23 mouse cellular contexts compared by ENCODE assay signal in genomic region chr8:84963952-84964351, GRCm38 (mm10). TPM values are rescaled to one million over a fixed set of nuclear protein-coding genes. Genes with fewer than 3 reads are reported as not detected.
DNase-seq lines count a peak whose midpoint lies in the region; ATAC-seq and TF ChIP-seq lines count a peak whose summit lies in the region.
"Had no signal": no experiment of that assay in that cellular context is flagged by ENCODE, and none has a peak within 500 bp of the region (broad histone marks: within the 10 kb centered on the region; RNA-seq: fewer than 3 reads in every experiment).

No protein-coding gene starts in this region.

- peaks cover 36% of the 10 kb centered on the region for H3K4me1 ChIP-seq in hindbrain, embryonic 10.5 days (replicated peaks)
- peaks cover 7% of the 10 kb centered on the region for H3K4me1 ChIP-seq in hindbrain, embryonic 11.5 days (replicated peaks; ENCODE audit: control insufficient read depth, insufficient read depth, low read length)
- H3K4me1 ChIP-seq in lung, postnatal 0 days (ENCODE audit: insufficient read depth, low read depth, low read length) = peaks cover 14% of the 10 kb centered on the region; the same call in 1 of the 2 replicates
- H3K4me1 ChIP-seq in lung, adult 2 months (ENCODE audit: control insufficient read depth, insufficient read depth, low read length) = peaks cover 6% of the 10 kb centered on the region
- H3K4me1 ChIP-seq in liver, embryonic 12.5 days = peaks cover 47% of the 10 kb centered on the region

- TF ChIP-seq CTCF in lung, postnatal 0 days (IDR thresholded peaks at IDR 0.05) = peak; percentile 24; the same call in 1 of the 2 replicates
- TF ChIP-seq CTCF in lung, adult 2 months (IDR thresholded peaks at IDR 0.05; ENCODE audit: insufficient read depth, low read length) = no peak

- no peak overlapping the region for H3K9ac ChIP-seq in hindbrain, embryonic 11.5 days (ENCODE audit: low read depth, low read length)
- no peak overlapping the region for H3K9ac ChIP-seq in lung, postnatal 0 days (replicated peaks; ENCODE audit: low read depth)
- H3K9ac ChIP-seq in liver, embryonic 12.5 days = no peak overlapping the region
- H3K9ac ChIP-seq: embryonic facial prominence, embryonic 13.5 days; hindbrain, embryonic 14.5 days; intestine, embryonic 15.5 days; lung, embryonic 14.5 days had no signal

- H3K27me3 ChIP-seq in hindbrain, embryonic 10.5 days (ENCODE audit: insufficient read depth, poor library complexity, severe bottlenecking) = no peaks in the 10 kb centered on the region
- no peaks in the 10 kb centered on the region for H3K27me3 ChIP-seq in hindbrain, embryonic 11.5 days (ENCODE audit: control insufficient read depth, insufficient read depth, low read length)
- H3K27me3 ChIP-seq in lung, postnatal 0 days (replicated peaks; ENCODE audit: insufficient read depth, low read length) = no peaks in the 10 kb centered on the region
- no peaks in the 10 kb centered on the region for H3K27me3 ChIP-seq in liver, embryonic 12.5 days (replicated peaks)
- H3K27me3 ChIP-seq: embryonic facial prominence, embryonic 13.5 days; intestine, embryonic 15.5 days had no signal

- H3K4me3 ChIP-seq in hindbrain, embryonic 10.5 days = peak overlapping the region; percentile 0; the same call in 1 of the 2 replicates
- no peak overlapping the region for H3K4me3 ChIP-seq in hindbrain, embryonic 11.5 days (ENCODE audit: low read depth, low read length)
- H3K4me3 ChIP-seq in lung, postnatal 0 days (ENCODE audit: low read depth, low read length) = no peak overlapping the region
- H3K4me3 ChIP-seq in lung, adult 2 months (replicated peaks; ENCODE audit: extremely low read depth, low read depth, low read length) = no peak overlapping the region
- peak overlapping the region; percentile 84 for H3K4me3 ChIP-seq in liver, embryonic 12.5 days
- H3K4me3 ChIP-seq: embryonic facial prominence, embryonic 13.5 days; heart, embryonic 10.5 days; intestine, embryonic 15.5 days had no signal

- 88% methylated on average over 4 of the region's 4 CpGs for WGBS in hindbrain, embryonic 10.5 days
- 94% methylated on average over 4 of the region's 4 CpGs for WGBS in hindbrain, embryonic 11.5 days
- 81% methylated on average over 4 of the region's 4 CpGs for WGBS in lung, postnatal 0 days
- 80% methylated on average over 4 of the region's 4 CpGs for WGBS in lung, adult 2 months
- WGBS in liver, embryonic 12.5 days (ENCODE audit: insufficient replicate concordance) = 76% methylated on average over 4 of the region's 4 CpGs

- no peak overlapping the region for H3K27ac ChIP-seq in hindbrain, embryonic 10.5 days
- H3K27ac ChIP-seq in hindbrain, embryonic 11.5 days (ENCODE audit: low read depth, low read length) = no peak overlapping the region
- H3K27ac ChIP-seq in lung, postnatal 0 days (ENCODE audit: low read length) = no peak overlapping the region
- no peak overlapping the region for H3K27ac ChIP-seq in liver, embryonic 12.5 days
- H3K27ac ChIP-seq: embryonic facial prominence, embryonic 13.5 days; heart, embryonic 10.5 days; hindbrain, embryonic 14.5 days; intestine, embryonic 15.5 days had no signal

- ATAC-seq in hindbrain, embryonic 11.5 days (ENCODE audit: low FRiP score) = no peak
- no peak for ATAC-seq in lung, postnatal 0 days
- no peak for ATAC-seq in liver, embryonic 12.5 days
- ATAC-seq: intestine, embryonic 15.5 days had no signal

- TF ChIP-seq POLR2A in lung, adult 2 months (IDR thresholded peaks at IDR 0.05; ENCODE audit: borderline replicate concordance, extremely low read depth, low read depth, low read length) = no peak

- DNase-seq in hindbrain, embryonic 10.5 days (ENCODE audit: low spot score) = no peak
- DNase-seq in hindbrain, embryonic 11.5 days (ENCODE audit: low spot score) = no peak
- no peak for DNase-seq in lung, postnatal 0 days (ENCODE audit: low spot score)
- no peak for DNase-seq in lung, adult 2 months
- no peak for DNase-seq in adrenal gland, postnatal 10 days
- DNase-seq in MN1 (ENCODE audit: low spot score) = no peak
- DNase-seq: cerebellum, adult 2 months; lung, embryonic 14.5 days; lung, postnatal 4 days; retina, postnatal 1 day; right cerebral cortex, postnatal 4 days had no signal

- no peaks in the 10 kb centered on the region for H3K9me3 ChIP-seq in hindbrain, embryonic 10.5 days
- H3K9me3 ChIP-seq in hindbrain, embryonic 11.5 days (ENCODE audit: control insufficient read depth, low read length) = no peaks in the 10 kb centered on the region
- H3K9me3 ChIP-seq in lung, postnatal 0 days (ENCODE audit: low read length) = no peaks in the 10 kb centered on the region
- H3K9me3 ChIP-seq in liver, embryonic 12.5 days (replicated peaks) = no peaks in the 10 kb centered on the region
- H3K9me3 ChIP-seq: embryonic facial prominence, embryonic 13.5 days; heart, embryonic 10.5 days; intestine, embryonic 15.5 days had no signal

- H3K4me2 ChIP-seq in hindbrain, embryonic 11.5 days (replicated peaks; ENCODE audit: low read depth, low read length) = no peak overlapping the region
- no peak overlapping the region for H3K4me2 ChIP-seq in lung, postnatal 0 days (replicated peaks; ENCODE audit: low read depth, low read length)
- H3K4me2 ChIP-seq in liver, embryonic 12.5 days = peak overlapping the region; percentile 94
- H3K4me2 ChIP-seq: embryonic facial prominence, embryonic 13.5 days; hindbrain, embryonic 14.5 days; lung, embryonic 14.5 days had no signal

- no peak for TF ChIP-seq EP300 in lung, postnatal 0 days (IDR thresholded peaks at IDR 0.05)

- H3K36me3 ChIP-seq in hindbrain, embryonic 10.5 days = peaks cover 46% of the 10 kb centered on the region
- no peaks in the 10 kb centered on the region for H3K36me3 ChIP-seq in hindbrain, embryonic 11.5 days (ENCODE audit: control insufficient read depth, insufficient read depth, low read length)
- H3K36me3 ChIP-seq in lung, postnatal 0 days (ENCODE audit: insufficient read depth, low read length) = no peaks in the 10 kb centered on the region
- peaks cover 52% of the 10 kb centered on the region for H3K36me3 ChIP-seq in liver, embryonic 12.5 days

RNA-seq across cellular contexts. Expression of gene Gm49661, which starts 5.3 kb away (rescaled TPM):
- polyA plus RNA-seq in hindbrain, embryonic 10.5 days (2016; fragmentation: Nextera tagmentation; extraction: Ambion mirVana) = not detected in 2 replicates
- polyA plus RNA-seq in hindbrain, embryonic 11.5 days (2014; fragmentation: Nextera tagmentation; extraction: Ambion mirVana) = not detected in 2 replicates
- polyA plus RNA-seq in lung, postnatal 0 days (2015; fragmentation: Nextera tagmentation; extraction: Ambion mirVana) = 1.1 TPM in 1 of 2 replicates, not detected in the other
- not detected in 2 replicates for polyA plus RNA-seq in lung, adult 2 months (2012; rRNA removed)
- polyA plus RNA-seq in liver, embryonic 12.5 days (2016; fragmentation: Nextera tagmentation; extraction: Ambion mirVana) = 1.1 TPM in 1 of 2 replicates, not detected in the other
- total RNA-seq in adrenal gland, postnatal 10 days (2021) = 1 to 10 TPM in 1 of 2 experiments, not detected in 1; 1.1 TPM
- total RNA-seq: common myeloid progenitor, adult 5-6 weeks; gastrocnemius, adult 18-20 months had no signal
- polyA plus RNA-seq: cerebellum, adult 2 months; embryonic facial prominence, embryonic 13.5 days; heart, embryonic 10.5 days; heart, postnatal 0 days; hindbrain, embryonic 14.5 days; intestine, embryonic 15.5 days; kidney, embryonic 16.5 days; limb, embryonic 11.5 days; lung, embryonic 14.5 days; neural tube, embryonic 11.5 days had no signal

RNA-seq across cellular contexts. Expression of gene Prdx2, which starts 5.4 kb away (rescaled TPM):
- 1,241 and 1,456 TPM in 2 replicates for polyA plus RNA-seq in hindbrain, embryonic 10.5 days (2016; fragmentation: Nextera tagmentation; extraction: Ambion mirVana)
- polyA plus RNA-seq in hindbrain, embryonic 11.5 days (2014; fragmentation: Nextera tagmentation; extraction: Ambion mirVana) = 1,367 and 1,409 TPM in 2 replicates
- polyA plus RNA-seq in lung, postnatal 0 days (2015; fragmentation: Nextera tagmentation; extraction: Ambion mirVana) = 337 and 356 TPM in 2 replicates
- polyA plus RNA-seq in lung, adult 2 months (2012; rRNA removed) = 93.2 and 117 TPM in 2 replicates
- polyA plus RNA-seq in liver, embryonic 12.5 days (2016; fragmentation: Nextera tagmentation; extraction: Ambion mirVana) = 1,859 and 1,895 TPM in 2 replicates
- 100 to 1,000 TPM; 477 to 503 TPM for total RNA-seq in adrenal gland, postnatal 10 days (2021)

RNA-seq across cellular contexts. Expression of gene Rnaseh2a, which starts 5.6 kb away (rescaled TPM):
- polyA plus RNA-seq in hindbrain, embryonic 10.5 days (2016; fragmentation: Nextera tagmentation; extraction: Ambion mirVana) = 137 and 146 TPM in 2 replicates
- polyA plus RNA-seq in hindbrain, embryonic 11.5 days (2014; fragmentation: Nextera tagmentation; extraction: Ambion mirVana) = 98.5 and 104 TPM in 2 replicates
- 46.4 and 55.7 TPM in 2 replicates for polyA plus RNA-seq in lung, postnatal 0 days (2015; fragmentation: Nextera tagmentation; extraction: Ambion mirVana)
- polyA plus RNA-seq in lung, adult 2 months (2012; rRNA removed) = 27.4 and 30.4 TPM in 2 replicates
- polyA plus RNA-seq in liver, embryonic 12.5 days (2016; fragmentation: Nextera tagmentation; extraction: Ambion mirVana) = 149 and 150 TPM in 2 replicates
- total RNA-seq in adrenal gland, postnatal 10 days (2021) = 10 to 100 TPM; 88.6 to 91.7 TPM

RNA-seq across cellular contexts. Expression of gene Junb, which starts 14.6 kb away (rescaled TPM):
- 6.5 and 8.7 TPM in 2 replicates for polyA plus RNA-seq in hindbrain, embryonic 10.5 days (2016; fragmentation: Nextera tagmentation; extraction: Ambion mirVana)
- polyA plus RNA-seq in hindbrain, embryonic 11.5 days (2014; fragmentation: Nextera tagmentation; extraction: Ambion mirVana) = 6.2 and 6.4 TPM in 2 replicates
- polyA plus RNA-seq in lung, postnatal 0 days (2015; fragmentation: Nextera tagmentation; extraction: Ambion mirVana) = 69.0 and 126 TPM in 2 replicates
- polyA plus RNA-seq in lung, adult 2 months (2012; rRNA removed) = 80.8 and 125 TPM in 2 replicates
- 18.0 and 18.3 TPM in 2 replicates for polyA plus RNA-seq in liver, embryonic 12.5 days (2016; fragmentation: Nextera tagmentation; extraction: Ambion mirVana)
- 100 to 1,000 TPM in 1 of 2 experiments, 10 to 100 TPM in 1; 28.7 to 134 TPM for total RNA-seq in adrenal gland, postnatal 10 days (2021)

RNA-seq across cellular contexts. Expression of gene Rtbdn, which starts 17.2 kb away (rescaled TPM):
- polyA plus RNA-seq in hindbrain, embryonic 10.5 days (2016; fragmentation: Nextera tagmentation; extraction: Ambion mirVana) = 0.55 and 0.88 TPM in 2 replicates
- 0.14 TPM in 1 of 2 replicates, not detected in the other for polyA plus RNA-seq in hindbrain, embryonic 11.5 days (2014; fragmentation: Nextera tagmentation; extraction: Ambion mirVana)
- not detected in 2 replicates for polyA plus RNA-seq in lung, postnatal 0 days (2015; fragmentation: Nextera tagmentation; extraction: Ambion mirVana)
- not detected in 2 replicates for polyA plus RNA-seq in lung, adult 2 months (2012; rRNA removed)
- 0.39 and 0.60 TPM in 2 replicates for polyA plus RNA-seq in liver, embryonic 12.5 days (2016; fragmentation: Nextera tagmentation; extraction: Ambion mirVana)
- total RNA-seq in adrenal gland, postnatal 10 days (2021) = under 1 TPM in 1 of 2 experiments, not detected in 1; 0.21 TPM
- total RNA-seq: common myeloid progenitor, adult 5-6 weeks; gastrocnemius, adult 18-20 months; gastrocnemius, postnatal 4 days had no signal
- polyA plus RNA-seq: lung, embryonic 14.5 days had no signal

Comparison
In these comparisons a context has a peak if more than half of its experiments do, and no peak if none do; other contexts are left out.
1. H3K4me3 ChIP-seq: peak in hindbrain, embryonic 10.5 days (single experiment) and liver, embryonic 12.5 days (single experiment); none in hindbrain, embryonic 11.5 days (single experiment), lung, postnatal 0 days (single experiment) and lung, adult 2 months (single experiment).